In the genomic region with DNA sequence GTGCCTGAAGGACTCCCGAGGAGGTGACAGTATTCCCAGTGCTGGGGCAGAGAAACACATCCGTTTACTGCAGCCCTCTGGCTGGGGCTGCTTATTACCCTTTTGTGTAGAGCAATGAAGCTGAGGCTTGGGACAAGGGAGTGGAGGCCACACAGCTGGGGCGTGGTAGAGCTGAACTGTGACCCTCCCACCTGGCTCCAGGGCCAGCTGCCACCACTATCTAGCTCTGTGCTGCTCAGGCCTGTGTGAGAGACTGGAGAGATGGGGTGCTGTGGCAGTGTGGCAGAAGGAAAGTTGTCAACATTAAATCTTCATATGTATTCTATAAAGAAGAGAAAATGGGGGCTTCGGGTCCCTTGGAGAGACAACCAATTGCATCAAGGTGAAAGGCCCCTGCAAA, we compare ENCODE assay signal across 25 mouse cellular contexts. TPM values are rescaled to one million over a fixed set of nuclear protein-coding genes. Genes with fewer than 3 reads are reported as not detected.
DNase-seq lines count a peak whose midpoint lies in the region; ATAC-seq and TF ChIP-seq lines count a peak whose summit lies in the region.
"Had no signal": no experiment of that assay in that cellular context is flagged by ENCODE, and none has a peak within 500 bp of the region (broad histone marks: within the 10 kb centered on the region; RNA-seq: fewer than 3 reads in every experiment).

No protein-coding gene starts in this region.

- no peak overlapping the region for H3K9ac ChIP-seq in forebrain, embryonic 11.5 days (ENCODE audit: low read length)
- no peak overlapping the region for H3K9ac ChIP-seq in forebrain, embryonic 12.5 days
- H3K9ac ChIP-seq in midbrain, embryonic 13.5 days (replicated peaks): no peak overlapping the region
- H3K9ac ChIP-seq in midbrain, embryonic 16.5 days (ENCODE audit: low read depth, low read length): no peak overlapping the region
- H3K9ac ChIP-seq: embryonic facial prominence, embryonic 12.5 days had no signal

- no peak overlapping the region for H3K4me2 ChIP-seq in forebrain, embryonic 11.5 days (ENCODE audit: low read depth, low read length, severe bottlenecking)
- H3K4me2 ChIP-seq in forebrain, embryonic 12.5 days: no peak overlapping the region
- no peak overlapping the region for H3K4me2 ChIP-seq in midbrain, embryonic 13.5 days (replicated peaks)
- no peak overlapping the region for H3K4me2 ChIP-seq in midbrain, embryonic 16.5 days (ENCODE audit: low read length)
- H3K4me2 ChIP-seq in myocyte (ENCODE audit: low read depth): no peak overlapping the region
- H3K4me2 ChIP-seq: embryonic facial prominence, embryonic 12.5 days had no signal

- no peaks in the 10 kb centered on the region for H3K4me1 ChIP-seq in forebrain, embryonic 11.5 days (replicated peaks; ENCODE audit: control insufficient read depth, insufficient read depth, low read length)
- no peaks in the 10 kb centered on the region; the same call in 1 of the 2 replicates for H3K4me1 ChIP-seq in forebrain, embryonic 12.5 days
- no peaks in the 10 kb centered on the region for H3K4me1 ChIP-seq in midbrain, embryonic 13.5 days (replicated peaks)
- no peaks in the 10 kb centered on the region for H3K4me1 ChIP-seq in midbrain, embryonic 16.5 days (ENCODE audit: control insufficient read depth, insufficient read depth, low read length)
- H3K4me1 ChIP-seq: embryonic facial prominence, embryonic 12.5 days; forebrain, embryonic 10.5 days had no signal

- no peaks in the 10 kb centered on the region for H3K27me3 ChIP-seq in forebrain, embryonic 11.5 days (ENCODE audit: control insufficient read depth, insufficient read depth, low read length)
- no peaks in the 10 kb centered on the region for H3K27me3 ChIP-seq in forebrain, embryonic 12.5 days
- no peaks in the 10 kb centered on the region for H3K27me3 ChIP-seq in midbrain, embryonic 13.5 days
- H3K27me3 ChIP-seq in midbrain, embryonic 16.5 days (ENCODE audit: control insufficient read depth, insufficient read depth, low read depth, low read length): no peaks in the 10 kb centered on the region
- no peaks in the 10 kb centered on the region for H3K27me3 ChIP-seq in myocyte (ENCODE audit: control insufficient read depth, insufficient read depth, insufficient read length)
- H3K27me3 ChIP-seq: CH12.LX; embryonic facial prominence, embryonic 12.5 days; Patski had no signal

- no peak overlapping the region for H3ac ChIP-seq in myocyte (ENCODE audit: control insufficient read depth, insufficient read length)

- no peaks in the 10 kb centered on the region for H3K36me3 ChIP-seq in forebrain, embryonic 11.5 days (ENCODE audit: control insufficient read depth, insufficient read depth, low read length)
- H3K36me3 ChIP-seq in forebrain, embryonic 12.5 days (replicated peaks): no peaks in the 10 kb centered on the region
- no peaks in the 10 kb centered on the region for H3K36me3 ChIP-seq in midbrain, embryonic 13.5 days
- no peaks in the 10 kb centered on the region for H3K36me3 ChIP-seq in midbrain, embryonic 16.5 days (ENCODE audit: control insufficient read depth, insufficient read depth, low read length)
- H3K36me3 ChIP-seq in myocyte (ENCODE audit: control insufficient read depth, insufficient read depth): no peaks in the 10 kb centered on the region
- H3K36me3 ChIP-seq: embryonic facial prominence, embryonic 10.5 days; embryonic facial prominence, embryonic 12.5 days; forebrain, embryonic 10.5 days; G1E had no signal

- WGBS in forebrain, embryonic 11.5 days: 83% methylated on average over 4 of the region's 4 CpGs
- WGBS in forebrain, embryonic 12.5 days: 79% methylated on average over 4 of the region's 4 CpGs
- 72% methylated on average over 4 of the region's 4 CpGs for WGBS in midbrain, embryonic 13.5 days
- 76% methylated on average over 4 of the region's 4 CpGs for WGBS in midbrain, embryonic 16.5 days

- DNase-seq in forebrain, embryonic 11.5 days (ENCODE audit: low spot score): peak; percentile 19
- DNase-seq: adrenal gland, adult 2 months; adrenal gland, postnatal 10 days; adrenal gland, postnatal 25 days; B cell, adult 2 months; cerebellum, adult 11-12 months; cerebellum, adult 2 months; cerebellum, adult 9-10 months; cerebellum, postnatal 10 days; cerebellum, postnatal 25 days had no signal

- ATAC-seq in forebrain, embryonic 11.5 days (replicated peaks; ENCODE audit: low FRiP score): no peak
- no peak for ATAC-seq in forebrain, embryonic 12.5 days (ENCODE audit: low FRiP score)
- 0 out of 2 replicates have a peak, but pooled peaks have one; percentile 14 for ATAC-seq in midbrain, embryonic 13.5 days
- no peak for ATAC-seq in midbrain, embryonic 16.5 days
- ATAC-seq in cerebellum, adult (ENCODE audit: insufficient number of reproducible peaks, low FRiP score, low TSS enrichment): no peak
- ATAC-seq: CD4-positive, CD25-positive, alpha-beta regulatory T cell, adult 4 months; forebrain, embryonic 14.5 days; forebrain, embryonic 16.5 days; Patski had no signal

- H3K27ac ChIP-seq in forebrain, embryonic 11.5 days (ENCODE audit: low read depth, low read length): no peak overlapping the region
- no peak overlapping the region for H3K27ac ChIP-seq in forebrain, embryonic 12.5 days
- H3K27ac ChIP-seq in midbrain, embryonic 13.5 days: no peak overlapping the region
- no peak overlapping the region for H3K27ac ChIP-seq in midbrain, embryonic 16.5 days (ENCODE audit: low read length)
- H3K27ac ChIP-seq: embryonic facial prominence, embryonic 10.5 days; embryonic facial prominence, embryonic 12.5 days; forebrain, embryonic 10.5 days had no signal

- H3K9me3 ChIP-seq in forebrain, embryonic 11.5 days (ENCODE audit: control insufficient read depth, low read length): no peaks in the 10 kb centered on the region
- H3K9me3 ChIP-seq in forebrain, embryonic 12.5 days: no peaks in the 10 kb centered on the region
- no peaks in the 10 kb centered on the region for H3K9me3 ChIP-seq in midbrain, embryonic 13.5 days
- no peaks in the 10 kb centered on the region for H3K9me3 ChIP-seq in midbrain, embryonic 16.5 days (replicated peaks; ENCODE audit: control insufficient read depth, low read length, poor library complexity, severe bottlenecking)
- H3K9me3 ChIP-seq: embryonic facial prominence, embryonic 10.5 days; embryonic facial prominence, embryonic 12.5 days; forebrain, embryonic 10.5 days; G1E had no signal

- H3K4me3 ChIP-seq in forebrain, embryonic 11.5 days (ENCODE audit: low read depth, low read length): no peak overlapping the region
- no peak overlapping the region for H3K4me3 ChIP-seq in forebrain, embryonic 12.5 days (replicated peaks)
- no peak overlapping the region for H3K4me3 ChIP-seq in midbrain, embryonic 13.5 days (replicated peaks)
- H3K4me3 ChIP-seq in midbrain, embryonic 16.5 days (ENCODE audit: low read depth, low read length): no peak overlapping the region
- no peak overlapping the region for H3K4me3 ChIP-seq in myocyte
- H3K4me3 ChIP-seq: embryonic facial prominence, embryonic 10.5 days; embryonic facial prominence, embryonic 12.5 days; erythroblast, embryonic 14.5 days; forebrain, embryonic 10.5 days had no signal

- no peaks in the 10 kb centered on the region for H3K79me2 ChIP-seq in myocyte (ENCODE audit: control insufficient read depth, insufficient read depth)

- TF ChIP-seq POLR2A in myocyte (IDR thresholded peaks at IDR 0.05; ENCODE audit: insufficient read length, low read depth): no peak

TF ChIP-seq in myocyte, 11 proteins besides CTCF, POLR2A, EP300 and RAD21:
- TF ChIP-seq E2F4 (IDR thresholded peaks at IDR 0.05; ENCODE audit: insufficient read depth) (no peak), MYOD1 (IDR thresholded peaks at IDR 0.05; ENCODE audit: control insufficient read depth in 1 of 3, insufficient read length in 2 of 3, low read depth in 2 of 3) (peak in 1 of 3 experiments; percentile 20), MYOG (IDR thresholded peaks at IDR 0.05; ENCODE audit: control insufficient read depth in 1 of 3, insufficient read depth in 1 of 3, insufficient read length in 2 of 3, low read depth in 2 of 3) (peak in 2 of 3 experiments; percentile 18 to 57)

RNA-seq across cellular contexts. Expression of a gene that starts 11.6 kb away (rescaled TPM):
- polyA plus RNA-seq in forebrain, embryonic 11.5 days (2014; fragmentation: Nextera tagmentation; extraction: Ambion mirVana): 0.11 TPM in 1 of 2 replicates, not detected in the other
- polyA plus RNA-seq in forebrain, embryonic 12.5 days (2016; fragmentation: Nextera tagmentation; extraction: Ambion mirVana): 0.10 and 0.13 TPM in 2 replicates
- polyA plus RNA-seq in midbrain, embryonic 13.5 days (2015; fragmentation: Nextera tagmentation; extraction: Ambion mirVana): 0.13 and 0.19 TPM in 2 replicates
- 0.09 and 0.19 TPM in 2 replicates for polyA plus RNA-seq in midbrain, embryonic 16.5 days (2015; fragmentation: Nextera tagmentation; extraction: Ambion mirVana)
- 0.35 TPM for polyA plus RNA-seq in myocyte (2012; fragmentation: generic; extraction: Trizol)
- polyA plus RNA-seq: CD4-positive, CD25-positive, alpha-beta regulatory T cell, adult 4 months; erythroblast, embryonic 14.5 days; forebrain, embryonic 16.5 days had no signal

RNA-seq across cellular contexts. Expression of a gene that starts 18.7 kb away (rescaled TPM):
- 0.96 and 1.2 TPM in 2 replicates for polyA plus RNA-seq in forebrain, embryonic 11.5 days (2014; fragmentation: Nextera tagmentation; extraction: Ambion mirVana)
- polyA plus RNA-seq in forebrain, embryonic 12.5 days (2016; fragmentation: Nextera tagmentation; extraction: Ambion mirVana): 0.94 and 0.95 TPM in 2 replicates
- polyA plus RNA-seq in midbrain, embryonic 13.5 days (2015; fragmentation: Nextera tagmentation; extraction: Ambion mirVana): 0.87 and 0.92 TPM in 2 replicates
- polyA plus RNA-seq in midbrain, embryonic 16.5 days (2015; fragmentation: Nextera tagmentation; extraction: Ambion mirVana): 0.62 and 0.67 TPM in 2 replicates
- polyA plus RNA-seq in myocyte (2012; fragmentation: generic; extraction: Trizol): 0.04 TPM

RNA-seq across cellular contexts. Expression of a gene that starts 58.8 kb away (rescaled TPM):
- polyA plus RNA-seq in forebrain, embryonic 11.5 days (2014; fragmentation: Nextera tagmentation; extraction: Ambion mirVana): 252 and 261 TPM in 2 replicates
- 227 and 230 TPM in 2 replicates for polyA plus RNA-seq in forebrain, embryonic 12.5 days (2016; fragmentation: Nextera tagmentation; extraction: Ambion mirVana)
- polyA plus RNA-seq in midbrain, embryonic 13.5 days (2015; fragmentation: Nextera tagmentation; extraction: Ambion mirVana): 210 and 214 TPM in 2 replicates
- polyA plus RNA-seq in midbrain, embryonic 16.5 days (2015; fragmentation: Nextera tagmentation; extraction: Ambion mirVana): 169 and 184 TPM in 2 replicates
- polyA plus RNA-seq in myocyte (2012; fragmentation: generic; extraction: Trizol): 23.5 TPM
